In the genomic region with DNA sequence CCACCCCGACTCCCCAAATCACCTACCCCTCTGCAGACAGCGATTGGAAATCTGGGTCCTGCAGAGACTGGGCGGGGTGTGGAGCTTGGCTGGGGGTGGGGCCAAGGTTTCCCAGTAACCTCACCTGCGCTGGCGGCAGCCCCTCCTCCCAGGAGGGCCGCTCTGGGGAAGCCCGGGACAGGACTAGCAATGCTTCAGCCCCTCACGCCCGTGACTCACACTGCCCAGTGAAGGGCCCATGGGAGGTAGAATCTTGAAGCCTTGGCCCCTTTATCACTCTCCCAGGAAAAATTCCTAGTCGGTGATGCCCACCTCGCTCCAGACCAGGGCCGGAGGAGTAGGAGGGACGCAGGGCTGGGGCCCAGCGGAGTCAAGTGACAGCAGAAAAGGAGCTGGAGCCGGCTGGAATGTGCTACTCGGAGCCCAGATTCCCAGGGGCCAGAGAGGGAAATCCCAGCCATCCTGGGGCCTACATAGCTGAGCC, we compare ENCODE assay signal across 9 mouse cellular contexts. TPM values are rescaled to one million over a fixed set of nuclear protein-coding genes. Genes with fewer than 3 reads are reported as not detected.
DNase-seq lines count a peak whose midpoint lies in the region; ATAC-seq and TF ChIP-seq lines count a peak whose summit lies in the region.
"Had no signal": no experiment of that assay in that cellular context is flagged by ENCODE, and none has a peak within 500 bp of the region (broad histone marks: within the 10 kb centered on the region; RNA-seq: fewer than 3 reads in every experiment).

No protein-coding gene starts in this region.

- 1% methylated on average over 16 of the region's 16 CpGs for whole genome bisulfite sequencing in forebrain, embryonic 13.5 days
- 5% methylated on average over 16 of the region's 16 CpGs for WGBS in hindbrain, postnatal 0 days
- 11% methylated on average over 16 of the region's 16 CpGs for WGBS in liver, embryonic 12.5 days (ENCODE audit: insufficient replicate concordance)
- 2% methylated on average over 16 of the region's 16 CpGs for WGBS in neural tube, embryonic 13.5 days

- DNase-seq in 3T3-L1 (ENCODE audit: low read depth, low spot score): peak; percentile 86
- DNase-seq in adrenal gland, postnatal 25 days: peak; percentile 15
- DNase-seq in hindbrain, postnatal 0 days (ENCODE audit: low spot score): peak; percentile 43
- no peak for DNase-seq in layer of hippocampus, postnatal 25 days (ENCODE audit: extremely low spot score in 1 of 2, low spot score in 1 of 2)
- no peak for DNase-seq in frontal cortex, postnatal 14 days (ENCODE audit: low spot score in 2 of 2)

- H3K4me2 ChIP-seq in forebrain, embryonic 13.5 days: peak overlapping the region; percentile 88
- H3K4me2 ChIP-seq in hindbrain, postnatal 0 days (ENCODE audit: low read depth, low read length): peak overlapping the region; percentile 82
- peak overlapping the region; percentile 71 for H3K4me2 ChIP-seq in liver, embryonic 12.5 days
- peak overlapping the region; percentile 64 for H3K4me2 ChIP-seq in neural tube, embryonic 13.5 days

- H3K27me3 ChIP-seq in forebrain, embryonic 13.5 days: no peaks in the 10 kb centered on the region
- no peaks in the 10 kb centered on the region for H3K27me3 ChIP-seq in hindbrain, postnatal 0 days (ENCODE audit: insufficient read depth, low read length)
- peaks cover 94% of the 10 kb centered on the region for H3K27me3 ChIP-seq in liver, embryonic 12.5 days (replicated peaks)
- H3K27me3 ChIP-seq in neural tube, embryonic 13.5 days: no peaks in the 10 kb centered on the region

- ATAC-seq in forebrain, embryonic 13.5 days: no peak
- ATAC-seq in hindbrain, postnatal 0 days: no peak
- no peak for ATAC-seq in liver, embryonic 12.5 days
- no peak for ATAC-seq in neural tube, embryonic 13.5 days (ENCODE audit: low read depth)

- H3K4me3 ChIP-seq in forebrain, embryonic 13.5 days: peak overlapping the region; percentile 79
- peak overlapping the region; percentile 76 for H3K4me3 ChIP-seq in hindbrain, postnatal 0 days (ENCODE audit: low read length)
- peak overlapping the region; percentile 20; the same call in 1 of the 2 replicates for H3K4me3 ChIP-seq in liver, embryonic 12.5 days
- H3K4me3 ChIP-seq in neural tube, embryonic 13.5 days: peak overlapping the region; percentile 79

- no peaks in the 10 kb centered on the region for H3K9me3 ChIP-seq in forebrain, embryonic 13.5 days (replicated peaks)
- H3K9me3 ChIP-seq in hindbrain, postnatal 0 days (ENCODE audit: low read length): no peaks in the 10 kb centered on the region
- H3K9me3 ChIP-seq in liver, embryonic 12.5 days (replicated peaks): no peaks in the 10 kb centered on the region
- no peaks in the 10 kb centered on the region for H3K9me3 ChIP-seq in neural tube, embryonic 13.5 days

- no peak for TF ChIP-seq CTCF in hindbrain, postnatal 0 days (IDR thresholded peaks at IDR 0.05; ENCODE audit: low read depth)

- H3K36me3 ChIP-seq in forebrain, embryonic 13.5 days (ENCODE audit: poor library complexity, severe bottlenecking): no peaks in the 10 kb centered on the region; the same call in 1 of the 2 replicates
- no peaks in the 10 kb centered on the region for H3K36me3 ChIP-seq in hindbrain, postnatal 0 days (ENCODE audit: insufficient read depth, low read length)
- no peaks in the 10 kb centered on the region for H3K36me3 ChIP-seq in liver, embryonic 12.5 days
- no peaks in the 10 kb centered on the region for H3K36me3 ChIP-seq in neural tube, embryonic 13.5 days

- H3K27ac ChIP-seq in forebrain, embryonic 13.5 days: peak overlapping the region; percentile 99
- H3K27ac ChIP-seq in hindbrain, postnatal 0 days: peak overlapping the region; percentile 98
- 0 out of 2 replicates have a peak overlapping the region, but pooled peaks have one; percentile 29 for H3K27ac ChIP-seq in liver, embryonic 12.5 days
- H3K27ac ChIP-seq in neural tube, embryonic 13.5 days (replicated peaks): peak overlapping the region; percentile 98

- H3K9ac ChIP-seq in forebrain, embryonic 13.5 days: peak overlapping the region; percentile 97
- peak overlapping the region; percentile 88 for H3K9ac ChIP-seq in hindbrain, postnatal 0 days (replicated peaks; ENCODE audit: low read length)
- no peak overlapping the region for H3K9ac ChIP-seq in liver, embryonic 12.5 days
- H3K9ac ChIP-seq in neural tube, embryonic 13.5 days: peak overlapping the region; percentile 97

- peaks cover 73% of the 10 kb centered on the region for H3K4me1 ChIP-seq in forebrain, embryonic 13.5 days
- H3K4me1 ChIP-seq in hindbrain, postnatal 0 days (ENCODE audit: insufficient read depth, low read length): peaks cover 26% of the 10 kb centered on the region
- peaks cover 19% of the 10 kb centered on the region for H3K4me1 ChIP-seq in liver, embryonic 12.5 days
- H3K4me1 ChIP-seq in neural tube, embryonic 13.5 days (replicated peaks): peaks cover 72% of the 10 kb centered on the region

RNA-seq across cellular contexts. Expression of a gene that starts 2.4 kb away (rescaled TPM):
- total RNA-seq in adrenal gland, postnatal 25 days (2021): 41.7 and 54.6 TPM in 2 replicates
- 153 and 169 TPM in 2 replicates for polyA plus RNA-seq in forebrain, embryonic 13.5 days (2015; fragmentation: Nextera tagmentation; extraction: Ambion mirVana)
- total RNA-seq in hindbrain, postnatal 0 days (2014; rRNA removed): 108 and 139 TPM in 2 replicates
- polyA plus RNA-seq in hindbrain, postnatal 0 days (2015; fragmentation: Nextera tagmentation; extraction: Ambion mirVana): 63.3 and 66.3 TPM in 2 replicates
- 5.7 and 6.1 TPM in 2 replicates for polyA plus RNA-seq in liver, embryonic 12.5 days (2016; fragmentation: Nextera tagmentation; extraction: Ambion mirVana)
- polyA plus RNA-seq in neural tube, embryonic 13.5 days (2015; fragmentation: Nextera tagmentation; extraction: Ambion mirVana): 119 and 122 TPM in 2 replicates
- total RNA-seq in layer of hippocampus, postnatal 25 days (2021): 10 to 100 TPM; 78.5 to 82.0 TPM

RNA-seq across cellular contexts. Expression of a gene that starts 28.5 kb away (rescaled TPM):
- total RNA-seq in adrenal gland, postnatal 25 days (2021): 22.4 and 26.9 TPM in 2 replicates
- 36.3 and 42.6 TPM in 2 replicates for polyA plus RNA-seq in forebrain, embryonic 13.5 days (2015; fragmentation: Nextera tagmentation; extraction: Ambion mirVana)
- 26.1 and 27.2 TPM in 2 replicates for total RNA-seq in hindbrain, postnatal 0 days (2014; rRNA removed)
- 18.6 and 21.3 TPM in 2 replicates for polyA plus RNA-seq in hindbrain, postnatal 0 days (2015; fragmentation: Nextera tagmentation; extraction: Ambion mirVana)
- 38.3 and 44.0 TPM in 2 replicates for polyA plus RNA-seq in liver, embryonic 12.5 days (2016; fragmentation: Nextera tagmentation; extraction: Ambion mirVana)
- polyA plus RNA-seq in neural tube, embryonic 13.5 days (2015; fragmentation: Nextera tagmentation; extraction: Ambion mirVana): 25.5 and 28.8 TPM in 2 replicates
- total RNA-seq in layer of hippocampus, postnatal 25 days (2021): 10 to 100 TPM; 30.2 to 33.7 TPM

RNA-seq across cellular contexts. Expression of a gene that starts 34.6 kb away (rescaled TPM):
- total RNA-seq in adrenal gland, postnatal 25 days (2021): 41.5 and 65.4 TPM in 2 replicates
- 12.7 and 17.0 TPM in 2 replicates for polyA plus RNA-seq in forebrain, embryonic 13.5 days (2015; fragmentation: Nextera tagmentation; extraction: Ambion mirVana)
- 37.3 and 46.8 TPM in 2 replicates for total RNA-seq in hindbrain, postnatal 0 days (2014; rRNA removed)
- 12.6 and 14.8 TPM in 2 replicates for polyA plus RNA-seq in hindbrain, postnatal 0 days (2015; fragmentation: Nextera tagmentation; extraction: Ambion mirVana)
- 10.7 and 11.8 TPM in 2 replicates for polyA plus RNA-seq in liver, embryonic 12.5 days (2016; fragmentation: Nextera tagmentation; extraction: Ambion mirVana)
- polyA plus RNA-seq in neural tube, embryonic 13.5 days (2015; fragmentation: Nextera tagmentation; extraction: Ambion mirVana): 10.6 and 11.3 TPM in 2 replicates
- 10 to 100 TPM; 33.7 to 42.0 TPM for total RNA-seq in layer of hippocampus, postnatal 25 days (2021)

RNA-seq across cellular contexts. Expression of a gene that starts 58.5 kb away (rescaled TPM):
- not detected in 2 replicates for total RNA-seq in adrenal gland, postnatal 25 days (2021)
- polyA plus RNA-seq in forebrain, embryonic 13.5 days (2015; fragmentation: Nextera tagmentation; extraction: Ambion mirVana): 0.06 TPM in 1 of 2 replicates, not detected in the other
- 0.61 TPM in 1 of 2 replicates, not detected in the other for total RNA-seq in hindbrain, postnatal 0 days (2014; rRNA removed)
- polyA plus RNA-seq in hindbrain, postnatal 0 days (2015; fragmentation: Nextera tagmentation; extraction: Ambion mirVana): 0.10 TPM in 1 of 2 replicates, not detected in the other
- 0.05 TPM in 1 of 2 replicates, not detected in the other for polyA plus RNA-seq in liver, embryonic 12.5 days (2016; fragmentation: Nextera tagmentation; extraction: Ambion mirVana)
- 0.18 and 0.24 TPM in 2 replicates for polyA plus RNA-seq in neural tube, embryonic 13.5 days (2015; fragmentation: Nextera tagmentation; extraction: Ambion mirVana)
- not detected for total RNA-seq in layer of hippocampus, postnatal 25 days (2021)
- total RNA-seq: adrenal gland, postnatal 36 days had no signal

Comparison
In these comparisons a context has a peak if more than half of its experiments do, and no peak if none do; other contexts are left out.
1. DNase-seq: peak in 3T3-L1 (single experiment), adrenal gland, postnatal 25 days (single experiment) and hindbrain, postnatal 0 days (single experiment); none in layer of hippocampus, postnatal 25 days (0 of 2) and frontal cortex, postnatal 14 days (0 of 2).
2. H3K27ac ChIP-seq: peak in every context shown above with its lines; median percentile 99 in forebrain, embryonic 13.5 days; 98 in hindbrain, postnatal 0 days; 98 in neural tube, embryonic 13.5 days; 29 in liver, embryonic 12.5 days.
3. H3K4me3 ChIP-seq: peak in every context shown above with its lines; median percentile 79 in forebrain, embryonic 13.5 days; 79 in neural tube, embryonic 13.5 days; 76 in hindbrain, postnatal 0 days; 20 in liver, embryonic 12.5 days.
4. Peak in every context shown above with its lines, with median percentiles within 50 percentile points of each other: H3K4me2 ChIP-seq.